Mouse (Mus musculus) CH12.LX (cell line): Measurements from ENCODE around the gene Mrps15. TPM values are rescaled to one million over a fixed set of nuclear protein-coding genes. Genes with fewer than 3 reads are reported as not detected.
"Not testable (repeated sequence)": the region's sequence is repeated elsewhere in the genome, so short reads cannot be mapped to it uniquely, and the experiment has no call there.

Experiments
- DNase-seq: peaks from one replicate; pipeline ENCODE4 v3.0.0-alpha.2; 2013; ENCODE audit errors: extremely low read depth
- H3K27ac ChIP-seq: 2 replicates; pipeline ENCODE4 v1.5.1; 2012; ENCODE audit warnings: low read depth, mild to moderate bottlenecking, control low read depth, moderate library complexity; ENCODE audit not compliant: insufficient read depth
- H3K27me3 ChIP-seq: replicated peaks from 2 replicates; pipeline ENCODE3; 2012; ENCODE audit warnings: inconsistent platforms
- H3K36me3 ChIP-seq, 2 experiments: replicated peaks in 1 of 2; 2 replicates each; pipeline versions ENCODE3 to v1.6.1; 2012; ENCODE audit warnings: inconsistent platforms in 1 of 2, low read length in 1 of 2, mild to moderate bottlenecking in 1 of 2, mixed read lengths in 1 of 2, moderate library complexity in 1 of 2; ENCODE audit not compliant: control insufficient read depth in 1 of 2, insufficient read depth in 1 of 2
- H3K4me1 ChIP-seq, 2 experiments: 2 replicates each; pipeline ENCODE4 v1.6.1; 2012; ENCODE audit warnings: inconsistent platforms in 1 of 2, moderate library complexity in 1 of 2; ENCODE audit not compliant: insufficient read depth in 2 of 2, control insufficient read depth in 1 of 2
- H3K4me2 ChIP-seq: 2 replicates; pipeline ENCODE4 v1.6.1; 2012; ENCODE audit warnings: low read depth, mild to moderate bottlenecking, control low read depth; ENCODE audit not compliant: poor library complexity, insufficient read depth, severe bottlenecking
- H3K4me3 ChIP-seq, 3 experiments: fragments of 150-350 bp in 1 of 3; sonication (generic) in 1 of 3; replicated peaks in 1 of 3; 2 replicates each; pipeline versions ENCODE3 to v1.5.1; 2011 to 2012; ENCODE audit warnings: low read depth in 2 of 3, low read length in 2 of 3, mild to moderate bottlenecking in 2 of 3, moderate library complexity in 2 of 3, control low read depth in 1 of 3, improper control_type of control experiment in 1 of 3, inconsistent platforms in 1 of 3, mixed read lengths in 1 of 3; ENCODE audit not compliant: poor library complexity in 1 of 3
- H3K79me2 ChIP-seq: replicated peaks from 2 replicates; pipeline ENCODE4 v1.6.1; 2012; ENCODE audit warnings: mild to moderate bottlenecking, moderate library complexity; ENCODE audit not compliant: control insufficient read depth, poor library complexity, insufficient read depth, severe bottlenecking; ENCODE audit errors: extremely low read depth
- H3K9ac ChIP-seq: 2 replicates; pipeline ENCODE4 v1.6.1; 2012; ENCODE audit warnings: low read depth, mild to moderate bottlenecking, control low read depth, moderate library complexity; ENCODE audit not compliant: insufficient read depth
- H3K9me3 ChIP-seq: replicated peaks from 2 replicates; pipeline ENCODE3; 2012; ENCODE audit warnings: low read length, inconsistent platforms, mixed read lengths
- CHD1 ChIP-seq: IDR thresholded peaks from 2 replicates; pipeline ENCODE4 v1.6.1; 2012; ENCODE audit warnings: low read depth, low read length, improper control_type of control experiment, inconsistent platforms
- CHD2 ChIP-seq: IDR thresholded peaks from 2 replicates; pipeline ENCODE4 v1.6.1; 2011; ENCODE audit warnings: low read length, improper control_type of control experiment
- E2F4 ChIP-seq: IDR thresholded peaks from 2 replicates; pipeline ENCODE4 v1.6.1; 2011; ENCODE audit warnings: low read depth, low read length, improper control_type of control experiment; ENCODE audit not compliant: insufficient replicate concordance
- ELF1 ChIP-seq: IDR thresholded peaks from 2 replicates; pipeline ENCODE4 v1.6.1; 2014; ENCODE audit warnings: low read depth, mild to moderate bottlenecking, inconsistent platforms, low read length, improper control_type of control experiment
- EP300 ChIP-seq: IDR thresholded peaks from 2 replicates; pipeline ENCODE4 v1.6.1; 2011; ENCODE audit warnings: low read length, improper control_type of control experiment
- GABPA ChIP-seq: IDR thresholded peaks from 2 replicates; pipeline ENCODE4 v1.6.1; 2012; ENCODE audit warnings: low read depth, low read length, improper control_type of control experiment, inconsistent platforms; ENCODE audit not compliant: insufficient replicate concordance
- HCFC1 ChIP-seq: IDR thresholded peaks from 2 replicates; pipeline ENCODE4 v1.6.1; 2012; ENCODE audit warnings: low read depth, mild to moderate bottlenecking, inconsistent platforms, low read length, improper control_type of control experiment
- IRF4 ChIP-seq: IDR thresholded peaks from 2 replicates; pipeline ENCODE4 v1.6.1; 2014; ENCODE audit warnings: low read depth, mild to moderate bottlenecking, inconsistent platforms, low read length, improper control_type of control experiment
- JUND ChIP-seq: conservative IDR thresholded peaks from 2 replicates; pipeline ENCODE4 v1.6.1; 2011; ENCODE audit warnings: low read depth, low read length, improper control_type of control experiment
- MAFK ChIP-seq: IDR thresholded peaks from 2 replicates; pipeline ENCODE4 v1.6.1; 2011; ENCODE audit warnings: low read length, improper control_type of control experiment; ENCODE audit not compliant: insufficient replicate concordance
- MAX ChIP-seq: IDR thresholded peaks from 2 replicates; pipeline ENCODE4 v1.6.1; 2011; ENCODE audit warnings: low read length, improper control_type of control experiment
- MAZ ChIP-seq: IDR thresholded peaks from 2 replicates; pipeline ENCODE4 v1.6.1; 2012; ENCODE audit warnings: low read depth, mild to moderate bottlenecking, inconsistent platforms, low read length, improper control_type of control experiment, moderate library complexity
- MEF2A ChIP-seq: IDR thresholded peaks from 2 replicates; pipeline ENCODE4 v1.6.1; 2014; ENCODE audit warnings: low read depth, mild to moderate bottlenecking, inconsistent platforms, low read length, improper control_type of control experiment, borderline replicate concordance
- MXI1 ChIP-seq: IDR thresholded peaks from 2 replicates; pipeline ENCODE4 v1.6.1; 2011; ENCODE audit warnings: mild to moderate bottlenecking, low read depth, low read length, improper control_type of control experiment
- MYC ChIP-seq: IDR thresholded peaks from 2 replicates; pipeline ENCODE4 v1.6.1; 2011; ENCODE audit warnings: low read depth, mild to moderate bottlenecking, improper control_type of control experiment, low read length
- NELFE ChIP-seq: IDR thresholded peaks from 2 replicates; pipeline ENCODE4 v1.6.1; 2011; ENCODE audit warnings: low read depth, low read length, improper control_type of control experiment
- POLR2A ChIP-seq: IDR thresholded peaks from 2 replicates; pipeline ENCODE4 v1.6.1; 2011; ENCODE audit warnings: low read depth, mild to moderate bottlenecking, improper control_type of control experiment, low read length
- RAD21 ChIP-seq: IDR thresholded peaks from 2 replicates; pipeline ENCODE4 v1.6.1; 2011; ENCODE audit warnings: low read depth, mild to moderate bottlenecking, low read length, improper control_type of control experiment, moderate library complexity
- RCOR1 ChIP-seq: conservative IDR thresholded peaks from 2 replicates; pipeline ENCODE4 v1.6.1; 2012; ENCODE audit warnings: low read depth, mild to moderate bottlenecking, inconsistent platforms, low read length, improper control_type of control experiment
- SMC3 ChIP-seq: IDR thresholded peaks from 2 replicates; pipeline ENCODE4 v1.6.1; 2011; ENCODE audit warnings: low read depth, low read length, improper control_type of control experiment
- TBP ChIP-seq: conservative IDR thresholded peaks from 2 replicates; pipeline ENCODE4 v1.6.1; 2011; ENCODE audit warnings: low read depth, low read length, improper control_type of control experiment
- TCF12 ChIP-seq: IDR thresholded peaks from 2 replicates; pipeline ENCODE4 v1.6.1; 2014; ENCODE audit warnings: low read depth, mild to moderate bottlenecking, inconsistent platforms, low read length, improper control_type of control experiment
- UBTF ChIP-seq: IDR thresholded peaks from 2 replicates; pipeline ENCODE4 v1.6.1; 2012; ENCODE audit warnings: low read depth, mild to moderate bottlenecking, inconsistent platforms, low read length, improper control_type of control experiment, moderate library complexity
- USF1 ChIP-seq: IDR thresholded peaks from 2 replicates; pipeline ENCODE4 v1.6.1; 2014; ENCODE audit warnings: low read depth, mild to moderate bottlenecking, inconsistent platforms, low read length, improper control_type of control experiment
- USF2 ChIP-seq: conservative IDR thresholded peaks from 2 replicates; pipeline ENCODE4 v1.6.1; 2011; ENCODE audit warnings: low read depth, low read length, improper control_type of control experiment
- ZC3H11A ChIP-seq: IDR thresholded peaks from 2 replicates; pipeline ENCODE4 v1.6.1; 2012; ENCODE audit warnings: low read depth, mild to moderate bottlenecking, inconsistent platforms, low read length, improper control_type of control experiment
- ZKSCAN1 ChIP-seq: IDR thresholded peaks from 2 replicates; pipeline ENCODE4 v1.6.1; 2012; ENCODE audit warnings: low read depth, inconsistent platforms, low read length, improper control_type of control experiment, borderline replicate concordance
- ZMIZ1 ChIP-seq: IDR thresholded peaks from 2 replicates; pipeline ENCODE4 v1.6.1; 2012; ENCODE audit warnings: low read depth, mild to moderate bottlenecking, inconsistent platforms, low read length, improper control_type of control experiment
- ZNF384 ChIP-seq: IDR thresholded peaks from 2 replicates; pipeline ENCODE4 v1.6.1; 2012; ENCODE audit warnings: low read depth, low read length, improper control_type of control experiment, inconsistent platforms
- dilution Hi-C: fragments of 300-500 bp; cut with MboI; formaldehyde crosslinking; loops from 2 replicates; pipeline ENCODE4 v1.14.3; 2020; ENCODE audit warnings: low sequenced_read_pairs; ENCODE audit not compliant: extremely low pct_unique_long_range_greater_than_20kb, extremely low pct_ligation_motif_present
- in situ Hi-C: fragments of 300-500 bp; cut with MboI; formaldehyde crosslinking; loops from 3 replicates; pipeline ENCODE4 v1.14.3; 2019; ENCODE audit warnings: low sequenced_read_pairs, low pct_ligation_motif_present, low pct_unique_long_range_greater_than_20kb, mixed read lengths
- polyA plus RNA-seq: library from polyadenylated mRNA; unstranded; fragments of >175 nt; gene quantifications from 2 replicates; pipeline ENCODE4 v1.2.1, GENCODE M21; 2012; ENCODE audit warnings: low read depth; ENCODE audit not compliant: insufficient read length
- total RNA-seq, 2 experiments: library from RNA; depleted of rRNA; stranded (reverse); fragments of 300-350 nt in 1 of 2; fragments of >200 nt in 1 of 2; gene quantifications; 2 replicates each; pipeline ENCODE4 v1.2.3; 2012 to 2014

The Mrps15 gene
- total and polyA plus RNA-seq, 3 experiments: 89.6 to 113 (median 102) TPM

GRCm38 (mm10) chr4:126095622-126096430 lies 49.1 kb downstream of the Mrps15 start:
- peaks cover 14 to 32% of the 10 kb centered on the region in 2 experiments for H3K36me3 ChIP-seq
- in situ Hi-C loops, dilution Hi-C loops, H3K27ac ChIP-seq, H3K27me3 ChIP-seq, H3K4me2 ChIP-seq, H3K4me3 ChIP-seq, H3K9me3 ChIP-seq, DNase-seq, H3K9ac ChIP-seq: not testable (repeated sequence)
- H3K79me2 ChIP-seq: peaks cover 11% of the 10 kb centered on the region
- TF ChIP-seq MYC: 0 out of 2 replicates have a peak, but pooled peaks have one; percentile 5
- H3K4me1 ChIP-seq: peaks cover 14 to 37% of the 10 kb centered on the region in 2 experiments

GRCm38 (mm10) chr4:126096464-126097111 lies 49.9 kb downstream of the Mrps15 start, which contains the start of gene Lsm10:
TSS of gene Lsm10 (plus strand) at chr4:126096623.
- H3K4me1 ChIP-seq: peaks cover 17 to 43% of the 10 kb centered on the region in 2 experiments
- H3K79me2 ChIP-seq: peaks cover 11% of the 10 kb centered on the region
- peak within 1 kb of the TSS; percentile 70 to 95 (median 82) for H3K4me3 ChIP-seq
- dilution Hi-C loops: no loop called here
- no peaks in the 10 kb centered on the region for H3K9me3 ChIP-seq
- in situ Hi-C loops: no loop called here
- H3K9ac ChIP-seq: peak within 1 kb of the TSS; percentile 99
- H3K36me3 ChIP-seq: peaks cover 14 to 38% of the 10 kb centered on the region in 2 experiments
- H3K27me3 ChIP-seq: no peaks in the 10 kb centered on the region
- H3K4me2 ChIP-seq: peak within 1 kb of the TSS; percentile 67
- 0 out of 2 replicates have a peak within 1 kb of the TSS, but pooled peaks have one; percentile 18 for H3K27ac ChIP-seq
- DNase-seq: peak; percentile 98
- TF ChIP-seq E2F4: no peak
- TF ChIP-seq JUND: no peak
- no peak for TF ChIP-seq UBTF
- TF ChIP-seq SMC3: no peak
- TF ChIP-seq HCFC1: peak; percentile 94
- TF ChIP-seq RCOR1: no peak
- TF ChIP-seq MEF2A: 0 out of 2 replicates have a peak, but pooled peaks have one; percentile 29
- TF ChIP-seq MXI1: peak; percentile 95
- no peak for TF ChIP-seq ZKSCAN1
- 0 out of 2 replicates have a peak, but pooled peaks have one; percentile 22 for TF ChIP-seq USF1
- TF ChIP-seq POLR2A: peak; percentile 84
- TF ChIP-seq CHD1: no peak
- no peak for TF ChIP-seq EP300
- TF ChIP-seq MAX: peak; percentile 83
- TF ChIP-seq USF2: no peak
- peak; percentile 88 for TF ChIP-seq NELFE
- TF ChIP-seq MYC: no peak; the same call in 1 of the 2 replicates
- TF ChIP-seq GABPA: peak; percentile 40; the same call in 1 of the 2 replicates
- TF ChIP-seq MAZ: 0 out of 2 replicates have a peak, but pooled peaks have one; percentile 38
- peak; percentile 78; the same call in 1 of the 2 replicates for TF ChIP-seq TCF12
- no peak for TF ChIP-seq ZNF384
- no peak for TF ChIP-seq MAFK
- TF ChIP-seq CHD2: no peak
- TF ChIP-seq RAD21: no peak
- TF ChIP-seq ELF1: peak; percentile 91
- no peak for TF ChIP-seq ZC3H11A
- no peak for TF ChIP-seq TBP
- TF ChIP-seq ZMIZ1: peak; percentile 90; the same call in 1 of the 2 replicates
- TF ChIP-seq IRF4: 0 out of 2 replicates have a peak, but pooled peaks have one; percentile 16
